Mouse (Mus musculus) hindbrain, embryonic 16.5 days (tissue): ENCODE measurements at regions not wholly inside any gene's neighbourhood (a gene's known extent, or its start where the extent isn't known, plus 50 kb on each side); places are given as distances from the start of the nearest gene placed in this dataset.

Experiments
- ATAC-seq: fragments of 200-750 bp; cut with Nextera tagmentation; 2 replicates; pipeline ENCODE4 v1.8.0; 2017; ENCODE audit warnings: moderate TSS enrichment, moderate library complexity
- H3K27ac ChIP-seq: fragments of 300-500 bp; sonication (generic); 2 replicates; pipeline ENCODE4 v1.5.1; 2014; ENCODE audit warnings: low read depth, mild to moderate bottlenecking, control low read depth, low read length, moderate library complexity
- H3K27me3 ChIP-seq: fragments of 300-500 bp; sonication (generic); replicated peaks from 2 replicates; pipeline ENCODE4 v1.6.1; 2014; ENCODE audit warnings: low read length; ENCODE audit not compliant: control insufficient read depth, insufficient read depth
- H3K36me3 ChIP-seq: fragments of 300-500 bp; sonication (generic); 2 replicates; pipeline ENCODE4 v1.6.1; 2014; ENCODE audit warnings: mild to moderate bottlenecking, low read length, moderate library complexity, mixed read lengths; ENCODE audit not compliant: control insufficient read depth, insufficient read depth
- H3K4me1 ChIP-seq: fragments of 300-500 bp; sonication (generic); 2 replicates; pipeline ENCODE4 v1.6.1; 2014; ENCODE audit warnings: low read depth, low read length; ENCODE audit not compliant: control insufficient read depth, insufficient read depth
- H3K4me2 ChIP-seq: fragments of 300-500 bp; sonication (generic); 2 replicates; pipeline ENCODE4 v1.6.1; 2014; ENCODE audit warnings: mild to moderate bottlenecking, low read length, control low read depth, moderate library complexity
- H3K4me3 ChIP-seq: fragments of 300-500 bp; sonication (generic); 2 replicates; pipeline ENCODE4 v1.5.1; 2014; ENCODE audit warnings: mild to moderate bottlenecking, low read length, control low read depth, moderate library complexity
- H3K9ac ChIP-seq: fragments of 300-500 bp; sonication (generic); 2 replicates; pipeline ENCODE4 v1.6.1; 2014; ENCODE audit warnings: low read depth, mild to moderate bottlenecking, control low read depth, low read length, moderate library complexity
- H3K9me3 ChIP-seq: fragments of 300-500 bp; sonication (generic); 2 replicates; pipeline ENCODE4 v1.6.1; 2014; ENCODE audit warnings: mild to moderate bottlenecking, low read length, moderate library complexity; ENCODE audit not compliant: control insufficient read depth
- WGBS: fragments of 180-500 bp; shearing (Covaris S2); extraction: QIAGEN DNeasy Blood & Tissue Kit; methylation state at CpG from one replicate; pipeline ENCODE4 v1.1.7; 2014; 5-methylcytosine and 5-hydroxymethylcytosine counted together

DNA sequence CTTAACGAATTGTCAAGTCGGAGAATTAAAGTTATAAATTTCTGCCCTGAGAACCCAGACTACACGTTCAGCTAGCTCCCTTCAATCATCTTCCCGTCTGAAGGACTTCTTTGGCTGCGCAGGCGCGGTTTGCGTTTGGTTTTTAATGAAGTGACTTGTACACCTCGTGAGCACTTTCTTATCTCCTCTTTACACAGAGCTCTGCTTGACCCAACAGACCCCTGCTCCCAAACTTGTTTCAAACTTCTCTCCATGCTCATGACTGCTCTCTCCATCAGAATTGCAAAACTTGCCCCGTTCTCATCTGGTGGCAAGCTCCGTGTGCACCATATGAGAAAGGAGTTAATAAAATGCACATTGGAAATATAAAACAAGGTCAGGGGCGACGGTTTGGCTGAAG, 257.2 kb upstream of the Nt5e start:
- Histone ChIP-seq H3K4me3 (no peak overlapping the region), H3K4me1 (no peaks in the 10 kb centered on the region), H3K9me3 (no peaks in the 10 kb centered on the region), H3K4me2 (no peak overlapping the region), H3K9ac (no peak overlapping the region), H3K27me3 (no peaks in the 10 kb centered on the region), H3K27ac (no peak overlapping the region), H3K36me3 (no peaks in the 10 kb centered on the region)
- 83% methylated on average over 13 of the region's 13 CpGs for WGBS
- no peak for ATAC-seq

DNA sequence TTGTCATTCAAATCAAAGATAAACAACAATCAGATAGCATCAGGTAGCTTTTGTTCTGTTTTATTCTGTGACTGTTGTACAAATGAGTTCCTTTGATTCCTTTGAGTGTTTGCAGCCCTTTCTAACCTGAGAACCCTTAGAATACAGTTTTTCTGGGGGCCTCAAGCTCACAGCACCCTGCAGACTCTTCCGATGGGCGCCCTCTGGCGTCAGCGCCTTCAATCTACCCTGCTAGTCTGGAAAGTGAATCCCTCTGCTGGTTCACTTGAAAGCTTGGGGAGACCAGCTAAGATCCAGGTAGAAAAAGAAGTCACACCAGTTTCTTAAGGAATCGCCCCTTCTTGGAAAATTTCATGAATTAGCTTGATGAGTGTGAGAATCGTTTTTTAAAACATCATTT, 253.8 kb upstream of the Nt5e start:
- no peak overlapping the region for H3K9ac ChIP-seq
- H3K27ac ChIP-seq, result no peak overlapping the region
- 7% methylated on average over 6 of the region's 6 CpGs for WGBS
- H3K4me3 ChIP-seq, result no peak overlapping the region
- no peak overlapping the region for H3K4me2 ChIP-seq
- H3K27me3 ChIP-seq, result no peaks in the 10 kb centered on the region
- H3K9me3 ChIP-seq, result no peaks in the 10 kb centered on the region
- ATAC-seq, result no peak
- no peaks in the 10 kb centered on the region for H3K36me3 ChIP-seq
- no peaks in the 10 kb centered on the region for H3K4me1 ChIP-seq

GRCm38 (mm10) chr9:88073579-88073978, 253.4 kb upstream of the Nt5e start:
- Histone ChIP-seq H3K4me2 (no peak overlapping the region), H3K27me3 (no peaks in the 10 kb centered on the region), H3K9me3 (no peaks in the 10 kb centered on the region), H3K9ac (no peak overlapping the region), H3K27ac (no peak overlapping the region), H3K36me3 (no peaks in the 10 kb centered on the region), H3K4me1 (no peaks in the 10 kb centered on the region), H3K4me3 (no peak overlapping the region)
- 82% methylated on average over 7 of the region's 7 CpGs for WGBS
- ATAC-seq, result no peak

DNA sequence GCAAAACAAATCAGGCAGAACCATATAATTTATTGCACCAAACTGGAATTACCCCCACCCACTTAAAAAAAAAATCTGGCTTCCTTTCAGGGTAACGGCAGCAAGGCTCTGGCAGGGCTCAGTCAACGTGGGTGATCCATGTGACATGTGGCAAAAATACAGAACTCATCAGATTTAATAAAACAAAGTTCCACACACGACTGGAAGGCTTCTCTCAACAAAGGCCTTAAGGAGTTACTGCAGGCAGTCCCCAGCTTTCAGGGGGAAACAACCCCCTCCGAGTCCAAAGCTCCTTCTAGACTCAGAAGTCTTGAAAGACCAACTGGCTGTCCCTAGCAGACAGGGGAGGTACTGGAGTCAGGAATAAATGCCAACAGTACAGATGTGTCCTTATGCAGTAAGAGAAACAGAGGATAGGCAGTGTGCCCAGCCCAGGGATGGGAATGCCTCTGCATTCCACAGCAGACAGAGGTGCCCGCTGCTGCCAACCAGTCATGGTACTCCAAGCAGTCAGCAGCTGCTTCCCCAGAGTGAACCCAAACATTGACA, 244.0 kb upstream of the Nt5e start:
- ATAC-seq, result no peak
- H3K9ac ChIP-seq, result no peak overlapping the region
- 66% methylated on average over 5 of the region's 5 CpGs for WGBS
- no peaks in the 10 kb centered on the region for H3K36me3 ChIP-seq
- no peaks in the 10 kb centered on the region for H3K27me3 ChIP-seq
- H3K9me3 ChIP-seq, result no peaks in the 10 kb centered on the region
- no peak overlapping the region for H3K27ac ChIP-seq
- no peaks in the 10 kb centered on the region for H3K4me1 ChIP-seq
- no peak overlapping the region for H3K4me2 ChIP-seq
- no peak overlapping the region for H3K4me3 ChIP-seq

GRCm38 (mm10) chr9:88085181-88085816, 241.7 kb upstream of the Nt5e start:
- Histone ChIP-seq H3K4me3 (no peak overlapping the region), H3K9ac (no peak overlapping the region), H3K36me3 (no peaks in the 10 kb centered on the region), H3K27me3 (no peaks in the 10 kb centered on the region), H3K9me3 (no peaks in the 10 kb centered on the region), H3K4me2 (no peak overlapping the region), H3K4me1 (no peaks in the 10 kb centered on the region), H3K27ac (no peak overlapping the region)
- WGBS, result 90% methylated on average over 11 of the region's 11 CpGs
- no peak for ATAC-seq

GRCm38 (mm10) chr9:88085866-88086265, 241.1 kb upstream of the Nt5e start:
- Histone ChIP-seq H3K27me3 (no peaks in the 10 kb centered on the region), H3K4me3 (no peak overlapping the region), H3K27ac (no peak overlapping the region), H3K4me2 (no peak overlapping the region), H3K9ac (no peak overlapping the region), H3K9me3 (no peaks in the 10 kb centered on the region), H3K4me1 (no peaks in the 10 kb centered on the region), H3K36me3 (no peaks in the 10 kb centered on the region)
- ATAC-seq, result no peak
- 76% methylated on average over 3 of the region's 3 CpGs for WGBS

GRCm38 (mm10) chr9:88091781-88092527, 235.0 kb upstream of the Nt5e start:
- Histone ChIP-seq H3K9ac (no peak overlapping the region), H3K27me3 (no peaks in the 10 kb centered on the region), H3K4me1 (no peaks in the 10 kb centered on the region), H3K36me3 (no peaks in the 10 kb centered on the region), H3K4me3 (no peak overlapping the region), H3K4me2 (no peak overlapping the region), H3K27ac (no peak overlapping the region), H3K9me3 (no peaks in the 10 kb centered on the region)
- no peak for ATAC-seq
- 66% methylated on average over 8 of the region's 8 CpGs for WGBS

- no peaks in the 10 kb centered on the region for H3K27me3 ChIP-seq
- H3K4me3 ChIP-seq, result no peak overlapping the region
- no peaks in the 10 kb centered on the region for H3K4me1 ChIP-seq
- H3K27ac ChIP-seq, result no peak overlapping the region
- H3K36me3 ChIP-seq, result no peaks in the 10 kb centered on the region
- no peaks in the 10 kb centered on the region for H3K9me3 ChIP-seq
- H3K4me2 ChIP-seq, result no peak overlapping the region
- WGBS, result 82% methylated on average over 4 of the region's 4 CpGs
- ATAC-seq, result no peak
- no peak overlapping the region for H3K9ac ChIP-seq
Observed at GRCm38 (mm10) chr9:88092561-88092960, 234.4 kb upstream of the Nt5e start.

DNA sequence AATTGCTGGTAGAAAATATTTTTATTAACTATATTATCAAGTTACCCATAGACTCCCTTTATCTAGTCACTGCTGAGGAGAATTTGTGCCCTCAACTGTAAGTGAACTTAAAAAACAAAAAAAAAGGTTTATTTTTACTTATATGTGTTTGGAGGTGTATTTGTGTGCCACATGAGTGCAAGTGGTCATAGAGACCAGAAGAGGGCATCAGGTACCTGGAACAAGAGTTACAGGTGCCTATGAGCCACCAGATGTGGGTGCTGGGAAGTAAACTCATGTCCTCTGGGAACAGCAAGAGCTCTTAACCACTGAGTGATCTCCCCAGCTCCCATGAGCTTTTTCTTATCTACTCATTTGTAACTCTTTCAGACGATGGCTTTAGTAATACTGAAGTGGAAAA, 213.9 kb upstream of the Nt5e start:
- Histone ChIP-seq H3K27ac (no peak overlapping the region), H3K4me2 (no peak overlapping the region), H3K27me3 (no peaks in the 10 kb centered on the region), H3K4me1 (no peaks in the 10 kb centered on the region), H3K9ac (no peak overlapping the region), H3K9me3 (no peaks in the 10 kb centered on the region), H3K36me3 (no peaks in the 10 kb centered on the region), H3K4me3 (no peak overlapping the region)
- no peak for ATAC-seq
- WGBS, result 59% methylated on average over 1 of the region's 1 CpGs
